Mouse (Mus musculus) cerebellum, adult 9-11 months (tissue): Measurements from ENCODE around the gene Lrrc75b.

Experiments
- DNase-seq: peaks from one replicate; pipeline ENCODE4 v3.0.0; 2022

The Lrrc75b gene

GRCm38 (mm10) chr10:75559676-75560548, at the start of gene Lrrc75b:
Lrrc75b (minus strand) TSS chr10:75560330.
- peak; percentile 86 for DNase-seq

- DNase-seq: no peak
Measured at GRCm38 (mm10) chr10:75608975-75609374, 48.8 kb upstream of the Lrrc75b start.

- DNase-seq: no peak
Measured at GRCm38 (mm10) chr10:75607253-75607652, 47.1 kb upstream of the Lrrc75b start.

DNA sequence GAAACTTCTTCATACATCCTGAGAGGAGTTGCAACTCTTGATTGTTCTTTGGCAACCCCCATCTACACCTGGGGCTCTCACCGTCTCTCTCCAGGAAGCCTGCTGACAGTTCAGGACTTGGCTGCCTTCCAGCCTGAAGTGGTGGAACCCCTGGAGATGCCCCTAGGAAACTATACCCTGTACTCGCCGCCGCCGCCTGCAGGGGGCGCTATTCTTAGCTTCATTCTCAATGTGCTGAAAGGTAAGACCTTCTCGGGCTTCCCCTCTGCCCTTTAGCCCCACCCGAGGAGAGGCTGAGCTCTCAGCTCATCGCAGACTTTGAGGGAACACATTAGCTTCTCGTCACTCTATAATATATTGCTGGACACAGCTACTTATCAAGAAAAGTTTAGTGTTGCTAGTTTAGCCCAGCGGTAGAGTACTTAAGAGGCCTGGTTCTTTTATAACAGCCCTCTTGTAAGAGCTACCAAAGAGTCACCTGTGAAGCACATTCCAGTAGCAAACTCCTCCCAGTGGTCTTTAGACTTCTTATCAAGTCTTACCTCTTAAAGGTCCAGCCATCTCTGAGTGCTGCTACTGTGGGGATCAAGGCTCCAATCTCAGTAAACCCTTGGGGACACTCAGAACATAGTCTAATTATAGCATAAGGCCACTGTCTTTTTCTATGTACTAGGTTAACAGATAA, 45.2 kb upstream of the Lrrc75b start:
- no peak for DNase-seq

DNA sequence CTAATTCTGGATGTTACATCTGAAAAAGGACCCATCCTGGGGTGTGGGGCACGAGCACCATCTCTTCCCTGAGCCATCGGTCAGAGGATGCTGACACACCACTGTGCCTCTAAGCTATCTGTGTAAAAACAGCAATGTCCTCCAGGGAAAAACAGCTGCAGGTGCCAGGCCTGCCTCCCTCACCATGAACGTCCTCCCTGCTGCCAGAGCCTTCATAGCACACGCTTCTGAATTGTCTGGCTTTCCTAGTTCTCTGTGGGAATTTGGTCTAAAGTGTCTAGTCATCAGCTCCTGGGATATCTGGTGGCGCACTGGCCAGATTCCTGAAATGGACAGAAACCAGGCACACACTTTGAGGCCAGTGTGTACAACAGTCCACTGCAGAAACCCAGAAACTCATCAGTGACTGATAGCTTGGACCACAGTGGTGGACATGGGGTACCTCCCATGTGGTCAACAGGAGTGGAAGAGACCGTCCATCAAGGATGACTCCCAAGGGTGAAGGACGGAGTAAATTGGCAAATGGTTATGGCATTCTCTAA, 40.1 kb upstream of the Lrrc75b start:
- DNase-seq: no peak

DNA sequence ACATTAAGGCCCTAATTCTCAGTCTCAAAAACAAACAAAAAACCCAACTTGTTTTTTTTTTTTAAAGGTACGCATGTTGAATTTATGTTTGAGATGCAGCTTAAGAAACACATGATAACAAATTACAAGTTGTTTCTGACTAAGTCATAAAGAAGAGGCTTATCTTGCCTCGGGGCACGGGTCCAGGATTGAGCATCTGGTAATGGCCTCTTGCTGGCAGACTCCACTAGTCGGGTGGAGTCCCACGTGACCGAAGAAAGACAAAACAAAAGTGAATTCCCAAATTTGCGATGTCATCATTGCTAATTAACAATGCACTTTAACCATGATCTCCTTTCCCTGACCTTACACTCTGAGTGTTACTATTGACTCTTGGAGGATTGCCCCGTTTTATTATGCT, 35.9 kb upstream of the Lrrc75b start:
- no peak for DNase-seq

- DNase-seq: no peak
Measured at GRCm38 (mm10) chr10:75592585-75592984, 32.5 kb upstream of the Lrrc75b start.

GRCm38 (mm10) chr10:75591211-75591894, 31.2 kb upstream of the Lrrc75b start:
- DNase-seq: no peak

DNA sequence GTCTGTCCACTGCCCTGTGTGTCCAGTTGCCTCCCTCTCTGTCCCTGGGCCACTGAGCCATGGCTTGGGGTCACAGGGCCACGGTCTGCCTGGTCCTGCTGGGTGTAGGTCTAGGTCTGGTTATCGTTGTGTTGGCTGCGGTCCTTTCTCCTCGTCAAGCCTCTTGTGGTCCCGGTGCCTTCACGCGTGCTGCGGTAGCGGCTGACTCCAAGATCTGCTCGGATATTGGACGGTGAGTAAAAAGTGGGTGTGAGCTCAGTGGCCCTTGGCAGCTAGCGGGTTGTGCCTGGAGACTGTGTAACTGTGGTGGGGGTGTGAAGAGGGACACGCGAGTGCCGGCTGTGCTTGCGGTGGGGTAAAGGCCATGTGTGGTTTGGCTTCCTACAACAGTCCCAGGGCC, 29.5 kb upstream of the Lrrc75b start:
- no peak for DNase-seq

DNA sequence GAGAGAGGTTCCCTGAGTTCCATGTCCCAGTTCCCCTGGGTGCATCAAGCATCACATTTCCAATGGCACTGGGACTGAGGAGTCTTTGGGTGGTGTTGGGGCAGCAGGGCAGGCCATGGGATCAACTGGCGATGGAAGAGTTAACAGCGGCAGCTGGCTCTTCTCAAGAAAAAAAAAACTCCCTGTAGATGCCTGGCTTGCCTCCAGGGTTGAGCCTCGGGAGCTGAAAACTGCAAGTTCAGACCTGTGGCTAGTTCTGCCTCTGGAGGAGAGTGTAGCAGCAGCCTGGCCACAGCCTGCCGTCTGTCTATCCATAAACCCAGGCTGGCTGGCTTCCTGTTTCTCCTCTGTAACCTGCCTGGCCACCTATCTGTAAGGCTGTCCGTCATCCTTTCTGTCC, 29.0 kb upstream of the Lrrc75b start, which contains the start of gene Ggt5:
Gene Ggt5, plus strand, starts transcription at position 212 of the 400 bp plus-strand sequence.
- DNase-seq: no peak

- DNase-seq: no peak
Measured at GRCm38 (mm10) chr10:75588336-75588735, 28.2 kb upstream of the Lrrc75b start.

- no peak for DNase-seq
Measured at GRCm38 (mm10) chr10:75587781-75588180, 27.7 kb upstream of the Lrrc75b start.

- DNase-seq: no peak
Measured at GRCm38 (mm10) chr10:75586553-75586879, 26.4 kb upstream of the Lrrc75b start.

DNA sequence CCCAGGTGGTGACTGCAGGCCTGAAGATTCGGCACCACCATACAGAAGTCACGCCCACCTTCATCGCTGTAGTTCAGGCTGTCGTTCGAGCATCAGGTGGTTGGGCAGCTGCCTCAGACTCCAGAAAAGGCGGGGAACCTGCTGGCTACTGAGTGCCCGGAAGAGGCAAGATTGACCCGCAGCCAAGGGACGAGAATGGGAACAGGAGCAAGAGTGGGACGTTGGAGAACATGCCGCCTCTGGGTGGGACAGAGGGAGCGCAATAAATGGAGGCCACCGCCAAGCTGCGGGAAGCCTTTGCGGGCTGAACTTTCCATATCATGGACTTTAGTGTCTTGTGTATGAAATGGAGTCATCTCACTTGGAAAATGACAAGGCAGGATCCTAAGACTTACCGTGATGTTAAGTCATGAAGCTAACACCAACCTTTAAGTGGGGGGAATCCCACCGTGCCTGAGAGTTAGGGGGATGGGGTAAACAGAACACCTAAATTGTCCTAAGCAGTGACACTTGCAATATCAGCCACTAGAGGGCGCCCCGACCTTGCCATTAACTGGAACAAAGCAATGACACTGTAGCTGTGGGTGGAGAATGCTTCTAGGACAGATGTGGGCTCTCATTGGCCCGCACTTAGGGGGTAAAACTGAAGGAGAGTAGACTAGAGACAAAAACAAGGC, 25.9 kb upstream of the Lrrc75b start:
- peak; percentile 79 for DNase-seq

- no peak for DNase-seq
Measured at GRCm38 (mm10) chr10:75579129-75579528, 19.0 kb upstream of the Lrrc75b start.

GRCm38 (mm10) chr10:75573965-75574364, 13.8 kb upstream of the Lrrc75b start:
- DNase-seq: no peak

DNA sequence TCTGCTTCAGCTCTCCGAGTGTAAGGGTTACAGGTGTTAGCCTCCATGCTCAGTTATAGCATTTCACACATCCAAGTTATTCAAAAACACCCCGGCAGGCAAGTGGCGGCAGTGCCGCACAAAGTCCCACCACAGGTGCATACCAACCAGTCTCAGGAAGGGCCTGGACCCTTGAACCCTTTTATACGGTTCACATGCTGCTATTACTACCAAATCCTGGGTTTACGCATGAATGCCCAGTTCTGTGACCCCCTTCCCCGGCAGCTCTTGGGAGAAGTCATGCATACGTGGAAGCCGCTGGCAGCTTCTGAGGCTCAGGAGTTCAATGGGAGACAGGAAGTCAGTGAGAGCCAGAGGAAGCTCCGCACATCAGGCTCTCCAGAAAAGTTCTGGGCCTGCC, 13.1 kb upstream of the Lrrc75b start:
- no peak for DNase-seq

DNA sequence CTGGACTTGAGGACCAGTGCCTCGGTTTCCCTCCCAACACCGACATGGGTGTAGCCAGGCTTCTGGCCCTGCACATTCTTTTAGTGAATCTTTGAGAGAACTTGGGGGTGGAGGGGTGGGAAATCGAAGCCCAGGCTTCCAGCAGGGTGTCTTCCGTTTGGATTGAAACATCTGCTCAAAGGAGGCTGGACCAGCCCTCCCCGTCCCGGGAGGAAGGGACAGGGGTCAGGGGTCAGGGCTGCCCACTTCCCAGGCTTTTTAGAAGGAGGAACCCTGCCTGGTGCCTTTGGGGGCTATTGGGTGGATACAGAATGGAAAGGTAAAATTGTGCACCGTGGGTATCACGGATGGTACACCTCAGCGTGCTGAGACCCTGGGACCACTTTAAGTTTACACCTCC, 11.8 kb upstream of the Lrrc75b start:
- DNase-seq: no peak

GRCm38 (mm10) chr10:75570981-75571657, 11.0 kb upstream of the Lrrc75b start:
- DNase-seq: no peak

- DNase-seq: no peak
Measured at GRCm38 (mm10) chr10:75568851-75569250, 8.7 kb upstream of the Lrrc75b start.

DNA sequence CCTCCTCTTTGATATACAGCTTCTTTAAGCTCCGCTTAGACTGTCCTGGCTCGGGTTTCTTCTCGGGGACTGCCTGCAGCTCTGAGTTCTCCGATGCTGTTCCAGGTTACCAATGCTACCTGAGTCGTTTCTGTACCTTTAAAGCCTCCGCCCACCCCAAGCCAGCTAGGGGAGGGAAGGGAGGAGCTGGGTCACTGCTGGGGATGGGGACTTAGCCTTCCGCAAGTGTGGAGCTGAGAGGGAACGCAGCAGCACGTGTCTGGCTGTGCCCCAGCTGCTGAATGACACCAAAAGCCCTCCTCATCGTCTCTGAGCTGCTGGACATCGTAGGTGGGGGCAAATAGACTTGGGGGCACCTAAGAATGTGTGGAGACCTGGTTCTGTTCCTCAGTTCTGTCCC, 8.3 kb upstream of the Lrrc75b start:
- no peak for DNase-seq

DNA sequence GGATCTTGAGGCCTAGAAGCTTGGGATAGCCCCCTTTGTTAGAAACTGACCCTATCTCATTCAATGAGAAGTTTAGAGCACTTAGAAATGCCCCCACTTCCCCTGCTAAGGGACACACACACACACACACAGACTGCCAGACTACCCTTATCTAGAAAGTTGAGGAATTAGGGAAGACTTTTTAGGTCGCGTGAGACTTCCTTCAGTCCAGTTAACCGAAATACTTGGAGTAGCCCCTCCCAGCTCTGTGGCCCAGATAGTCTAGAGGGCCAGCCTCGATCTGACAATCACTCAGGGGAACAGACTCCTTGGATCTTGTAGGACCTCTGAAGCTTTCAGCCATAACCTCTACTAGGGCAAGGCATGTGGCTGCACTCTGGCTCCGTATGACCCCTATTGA, 7.9 kb upstream of the Lrrc75b start:
- DNase-seq: no peak
